Mouse (Mus musculus): ENCODE measurements around the gene Rhox2h.
"Not testable (repeated sequence)": the region's sequence is repeated elsewhere in the genome, so short reads cannot be mapped to it uniquely, and the experiment has no call there.

Gene Rhox2h

DNA sequence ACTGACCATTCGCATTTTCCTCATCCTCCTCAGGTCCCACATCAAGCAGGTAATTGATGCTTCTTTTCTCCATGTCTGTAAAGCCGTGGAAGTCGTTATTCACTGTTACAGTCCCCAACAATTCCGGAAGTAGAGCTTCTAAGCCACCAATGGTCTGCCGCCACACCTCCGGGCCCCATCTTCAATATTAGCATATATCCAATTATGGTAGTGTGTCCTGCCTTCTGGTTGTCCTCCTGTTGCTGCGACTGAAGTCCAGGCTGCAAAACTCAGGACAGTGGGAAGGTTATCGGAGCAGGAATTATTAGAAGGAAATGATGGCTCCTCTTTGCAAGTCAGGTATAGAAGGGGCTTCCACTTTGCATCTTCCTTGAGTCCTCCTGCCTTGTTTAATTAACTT lies at the start of gene Rhox2h:
Gene Rhox2h (minus strand): TSS at position 101 of the 400 bp plus-strand sequence.
- DNase-seq (ENCODE audit: low spot score in 2 of 2) = not testable (repeated sequence)

DNA sequence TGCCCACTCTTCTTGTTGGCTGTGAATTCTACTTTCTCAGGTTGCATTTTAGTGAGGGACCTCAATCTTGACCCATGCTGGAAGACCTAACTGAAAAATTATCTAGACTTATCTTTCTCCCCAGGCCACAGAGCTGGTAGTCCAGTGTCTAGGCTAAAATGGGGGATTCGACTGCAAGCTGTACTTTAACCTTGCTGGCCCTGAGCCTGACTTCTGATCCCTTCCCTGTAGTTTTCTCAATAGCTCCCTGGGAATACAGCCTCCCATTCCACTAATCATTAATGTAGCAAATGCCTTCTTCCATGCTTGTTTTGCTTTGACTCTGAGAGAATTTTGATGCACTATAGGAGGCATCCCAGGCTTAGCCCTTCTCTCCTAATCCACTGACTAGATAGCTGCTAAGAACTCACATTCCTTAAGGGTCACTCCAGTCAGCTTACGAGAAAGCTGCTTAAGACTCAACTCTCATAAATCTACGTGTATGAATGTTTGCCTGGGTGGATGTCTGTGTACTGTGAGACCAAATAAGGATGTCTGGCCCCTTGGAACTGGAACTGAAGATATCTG lies 28.8 kb upstream of the Rhox2h start:
- no peak for DNase-seq (ENCODE audit: low spot score in 2 of 2)

DNA sequence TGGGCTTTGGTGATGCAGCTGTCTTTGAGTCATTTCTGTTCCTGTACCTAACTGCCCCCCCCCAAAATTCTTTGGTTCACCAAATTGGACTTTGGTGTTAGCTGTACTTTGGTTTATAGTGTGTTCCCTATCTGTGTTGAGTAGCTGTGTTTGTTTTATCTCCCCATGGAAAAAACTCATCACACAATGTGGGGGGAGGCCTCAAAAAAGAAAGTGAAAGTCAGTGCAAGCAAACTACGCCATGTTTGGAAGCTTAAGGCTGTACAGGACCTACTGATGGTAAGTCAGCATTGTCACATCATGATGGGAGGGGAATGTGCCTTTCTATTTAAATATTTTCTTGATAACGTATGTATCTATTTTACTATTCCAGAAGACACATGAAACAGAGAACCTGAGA lies 19.2 kb upstream of the Rhox2h start:
- no peak for DNase-seq (ENCODE audit: low spot score in 2 of 2)

DNA sequence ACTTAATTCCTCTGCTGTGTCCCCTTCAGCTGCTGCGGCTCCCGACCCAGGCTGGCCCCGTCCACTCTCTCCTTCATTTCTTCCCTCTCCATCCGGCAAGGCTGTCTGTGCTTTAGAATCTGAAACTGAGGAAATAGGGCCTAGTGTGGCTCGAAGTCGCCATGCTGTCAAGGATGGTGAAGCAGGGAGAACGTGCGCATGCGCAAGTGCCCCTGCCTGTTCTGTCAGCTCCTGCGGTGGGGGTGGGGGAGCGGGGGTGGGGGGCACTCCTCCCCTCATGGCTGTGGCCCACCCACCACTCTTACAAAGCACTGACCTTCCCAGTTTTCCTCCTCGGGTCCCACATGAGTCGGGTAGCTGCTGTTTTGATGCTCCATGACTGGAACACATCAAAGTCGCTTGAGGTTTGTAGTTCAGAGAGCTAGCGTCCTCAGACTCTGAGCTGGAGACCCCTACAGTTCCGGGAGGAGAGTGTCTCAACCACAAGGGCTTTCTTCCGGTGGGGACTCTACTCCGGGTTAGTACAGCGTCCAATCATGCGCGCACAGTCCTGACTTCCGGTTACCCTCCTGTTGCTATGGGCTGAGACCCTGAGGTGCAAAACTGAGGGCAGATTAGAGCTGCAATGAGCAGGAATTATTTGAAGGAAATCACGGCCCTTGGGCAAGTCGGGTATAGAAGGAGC lies 10.1 kb upstream of the Rhox2h start:
- no peak for DNase-seq (ENCODE audit: low spot score in 2 of 2)

DNA sequence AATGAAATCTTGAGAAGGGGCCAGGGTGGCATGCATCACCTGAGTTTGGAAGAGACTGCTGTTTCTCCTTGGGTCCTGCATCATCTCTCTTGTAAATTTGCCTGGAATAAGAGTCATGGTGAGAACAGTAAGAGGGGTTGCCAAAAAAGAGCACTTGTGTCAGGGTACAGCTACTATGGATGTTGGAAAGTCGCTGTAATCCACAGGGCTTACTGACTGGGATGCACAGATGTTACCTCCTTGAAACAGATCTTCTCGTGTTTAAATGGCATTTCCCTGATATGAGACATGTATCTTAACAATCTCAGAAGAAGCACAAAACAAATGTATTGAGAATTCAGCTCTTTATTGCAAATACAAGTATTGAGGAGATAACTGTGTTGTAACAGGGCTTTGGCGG lies 4.4 kb downstream of the Rhox2h start, which contains the start of gene Rhox3h:
Gene Rhox3h (minus strand): TSS at position 101 of the 400 bp plus-strand sequence.
- DNase-seq (ENCODE audit: low spot score in 2 of 2) = not testable (repeated sequence)

DNA sequence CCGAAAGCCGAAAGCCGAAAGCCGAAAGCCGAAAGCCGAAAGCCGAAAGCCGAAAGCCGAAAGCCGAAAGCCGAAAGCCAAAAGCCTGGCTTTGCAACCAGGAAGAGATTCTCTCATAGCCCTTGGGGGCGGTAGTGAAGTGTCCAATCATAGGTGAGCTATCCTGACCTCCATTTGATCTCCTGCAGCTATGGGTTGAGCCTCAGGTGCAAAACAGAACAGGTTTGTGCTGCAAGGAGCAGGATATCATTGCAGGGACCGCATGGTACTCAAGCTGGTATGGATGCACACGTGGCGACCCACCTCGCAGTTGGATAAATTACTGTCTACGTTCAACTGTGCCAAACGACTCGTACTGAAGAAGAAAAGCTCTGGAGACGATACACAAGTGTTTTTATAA lies 21.9 kb downstream of the Rhox2h start, which contains the start of gene Rhox4g:
Gene Rhox4g (minus strand): TSS at position 101 of the 400 bp plus-strand sequence.
- DNase-seq (ENCODE audit: low spot score in 2 of 2) = not testable (repeated sequence)

DNA sequence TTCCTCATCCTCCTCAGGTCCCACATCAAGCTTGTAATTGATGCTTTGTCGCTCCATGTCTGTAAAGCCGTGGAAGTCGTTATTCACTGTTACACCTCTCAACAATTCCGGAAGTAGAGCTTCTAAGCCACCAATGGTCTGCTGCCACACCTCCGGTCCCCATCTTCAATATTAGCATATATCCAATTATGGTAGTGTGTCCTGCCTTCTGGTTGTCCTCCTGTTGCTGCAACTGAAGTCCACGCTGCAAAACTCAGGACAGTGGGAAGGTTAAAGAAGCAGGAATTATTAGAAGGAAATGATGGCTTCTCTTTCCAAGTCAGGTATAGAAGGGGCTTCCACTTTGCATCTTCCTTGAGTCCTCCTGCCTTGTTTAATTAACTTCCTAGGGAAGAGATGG lies 29.7 kb downstream of the Rhox2h start, which contains the start of gene Rhox2g:
Gene Rhox2g (minus strand): TSS at position 101 of the 400 bp plus-strand sequence.
- not testable (repeated sequence) for DNase-seq (ENCODE audit: low spot score in 2 of 2)

DNA sequence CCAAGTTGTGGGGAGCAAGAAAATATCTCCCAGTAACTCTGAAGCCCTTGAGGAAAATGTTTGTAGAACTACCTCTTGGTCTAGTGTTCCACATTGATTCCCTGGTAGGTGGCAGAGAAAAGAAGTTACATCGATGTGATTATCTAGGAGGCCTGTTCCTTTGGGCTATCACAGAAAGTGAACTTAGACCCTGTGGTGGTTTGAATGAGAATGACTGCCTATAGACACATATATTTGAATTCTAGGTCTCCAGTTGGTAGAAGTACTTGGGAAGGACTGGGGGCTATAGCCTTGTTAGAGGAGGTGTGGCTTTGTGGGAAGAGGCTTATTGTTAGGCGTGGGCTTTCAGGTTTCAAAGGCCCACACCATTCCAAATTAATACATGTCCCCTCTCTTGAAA lies 44.6 kb downstream of the Rhox2h start, which contains the start of gene Rhox3g:
Gene Rhox3g (minus strand): TSS at position 101 of the 400 bp plus-strand sequence.
- DNase-seq (ENCODE audit: low spot score in 2 of 2) = not testable (repeated sequence)
